Mouse (Mus musculus) heart, adult 8-10 months (tissue): ENCODE measurements around the gene Fsd1l. TPM values are rescaled to one million over a fixed set of nuclear protein-coding genes. Genes with fewer than 3 reads are reported as not detected.

Source experiments
- DNase-seq: peaks from one replicate; pipeline ENCODE4 v3.0.0; 2022; ENCODE audit warnings: low spot score
- total RNA-seq, 4 experiments: library from RNA; stranded (reverse); gene quantifications; 2 replicates each; pipeline ENCODE4 v1.2.4; 2022

The Fsd1l gene
- total RNA-seq: 10 to 100 TPM; 45.2 to 59.2 (median 53.8) TPM

DNA sequence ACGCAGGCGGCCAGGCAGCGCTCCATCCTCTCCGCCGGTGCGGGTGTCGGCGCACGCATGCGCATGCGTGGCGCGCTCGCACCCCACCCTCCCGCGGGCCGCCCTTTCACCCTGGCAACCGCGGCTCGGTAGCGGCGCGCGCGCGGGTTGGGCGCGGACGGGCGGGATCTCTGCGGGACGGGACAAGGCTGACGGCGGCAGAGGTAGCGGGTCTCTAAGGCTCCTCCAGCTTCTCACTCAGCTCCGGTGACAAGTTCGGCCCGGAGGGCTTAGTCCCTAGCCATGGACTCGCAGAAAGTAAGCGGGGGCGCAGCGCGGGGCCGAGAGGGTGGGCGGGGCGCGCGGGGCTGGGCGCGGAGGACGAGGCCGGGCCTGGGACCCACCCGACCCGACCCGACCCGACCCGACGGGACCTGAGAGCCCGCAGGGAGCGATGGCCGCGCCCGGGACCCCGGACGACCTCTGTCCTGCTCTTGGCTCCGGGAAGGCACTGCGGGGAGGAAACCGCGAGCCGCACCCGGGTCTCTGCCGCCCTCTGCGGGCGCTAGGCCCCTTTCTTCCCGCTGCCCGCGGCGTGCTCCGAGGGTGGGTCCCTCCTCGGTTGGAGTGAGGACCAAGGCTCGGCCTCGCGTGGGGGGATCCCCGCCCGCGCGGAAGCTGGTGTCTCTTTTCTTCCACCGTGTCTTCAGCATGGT is at the start of gene Fsd1l:
Gene Fsd1l, plus strand, starts transcription at position 156 of the 695 bp plus-strand sequence.
- peak; percentile 61 for DNase-seq

DNA sequence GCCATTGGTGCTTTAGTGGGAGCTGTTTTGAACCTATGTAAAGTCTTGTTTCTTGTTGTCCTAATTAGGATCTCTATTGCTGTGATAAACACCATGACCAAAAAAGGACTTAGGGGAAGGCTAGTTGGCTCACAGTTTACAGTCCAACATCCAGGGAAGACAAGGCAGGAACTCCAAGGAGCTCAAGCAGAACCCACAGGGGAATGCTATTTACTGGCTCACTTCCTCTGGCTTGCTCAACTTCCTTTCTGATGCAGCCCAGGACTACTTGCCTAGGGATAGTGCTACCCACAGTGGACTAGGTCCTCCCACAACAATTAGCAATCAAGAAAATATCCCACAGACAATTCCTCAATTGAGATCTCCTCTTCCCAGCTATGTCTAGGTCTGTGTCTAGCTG is 43.6 kb upstream of the Fsd1l start:
- DNase-seq: no peak

DNA sequence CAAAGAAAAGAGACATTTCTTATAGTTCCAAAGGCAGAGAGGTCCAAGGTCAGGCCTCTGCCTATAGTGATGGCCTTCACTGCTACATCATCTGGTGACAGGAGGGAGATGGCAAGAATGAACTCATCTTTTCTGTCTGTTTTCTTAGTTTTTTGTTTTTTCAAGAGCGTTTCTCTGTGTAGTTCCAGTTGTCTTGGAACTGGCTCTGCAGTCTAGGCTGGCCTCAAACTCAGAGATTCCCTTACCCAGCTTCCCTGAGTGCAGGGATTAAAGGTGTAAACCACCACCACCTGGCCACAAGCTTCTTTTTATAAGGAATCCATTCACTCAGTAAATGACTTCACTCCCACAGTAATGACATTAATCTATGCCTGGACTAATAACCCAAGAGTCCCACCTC is 42.3 kb upstream of the Fsd1l start:
- DNase-seq: no peak

DNA sequence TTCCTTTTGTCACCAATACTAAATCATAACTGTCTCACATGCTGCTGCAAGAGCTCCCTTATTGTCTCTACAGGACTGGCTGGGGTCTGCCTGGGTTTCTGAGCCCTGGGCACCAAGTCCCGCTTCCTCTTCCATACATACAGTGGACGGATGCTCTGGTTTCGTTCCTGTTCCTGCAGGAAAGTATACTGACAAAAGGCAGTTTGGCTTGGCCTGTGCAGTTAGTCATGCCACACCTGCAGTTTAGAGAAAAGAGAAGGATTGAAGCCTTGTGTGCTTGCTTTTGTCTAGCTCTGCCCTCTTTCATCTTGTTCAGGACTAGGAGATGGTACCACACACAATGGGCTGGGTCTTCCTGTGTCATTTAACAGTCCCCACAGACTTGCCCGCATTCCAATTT is 41.8 kb upstream of the Fsd1l start:
- no peak for DNase-seq

DNA sequence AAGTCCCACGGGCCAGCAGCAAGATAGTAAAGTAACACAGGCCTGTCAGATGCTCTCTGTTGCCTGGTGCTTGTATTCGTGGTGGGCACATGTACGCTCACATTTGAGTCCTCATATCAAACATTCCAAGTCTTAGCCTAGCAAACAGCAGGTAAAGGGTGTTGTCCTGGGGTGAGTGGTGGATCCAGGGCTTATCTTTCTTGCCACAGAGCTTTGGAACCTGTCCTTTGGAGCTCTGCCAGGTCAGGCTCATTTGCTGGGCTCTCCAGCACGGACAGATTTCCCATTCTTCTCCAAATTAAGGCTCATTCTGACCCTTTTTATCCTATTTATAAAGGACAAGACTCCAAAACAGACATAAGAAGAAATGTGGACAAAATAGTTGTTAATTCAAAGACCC is 41.1 kb upstream of the Fsd1l start:
- DNase-seq: no peak

DNA sequence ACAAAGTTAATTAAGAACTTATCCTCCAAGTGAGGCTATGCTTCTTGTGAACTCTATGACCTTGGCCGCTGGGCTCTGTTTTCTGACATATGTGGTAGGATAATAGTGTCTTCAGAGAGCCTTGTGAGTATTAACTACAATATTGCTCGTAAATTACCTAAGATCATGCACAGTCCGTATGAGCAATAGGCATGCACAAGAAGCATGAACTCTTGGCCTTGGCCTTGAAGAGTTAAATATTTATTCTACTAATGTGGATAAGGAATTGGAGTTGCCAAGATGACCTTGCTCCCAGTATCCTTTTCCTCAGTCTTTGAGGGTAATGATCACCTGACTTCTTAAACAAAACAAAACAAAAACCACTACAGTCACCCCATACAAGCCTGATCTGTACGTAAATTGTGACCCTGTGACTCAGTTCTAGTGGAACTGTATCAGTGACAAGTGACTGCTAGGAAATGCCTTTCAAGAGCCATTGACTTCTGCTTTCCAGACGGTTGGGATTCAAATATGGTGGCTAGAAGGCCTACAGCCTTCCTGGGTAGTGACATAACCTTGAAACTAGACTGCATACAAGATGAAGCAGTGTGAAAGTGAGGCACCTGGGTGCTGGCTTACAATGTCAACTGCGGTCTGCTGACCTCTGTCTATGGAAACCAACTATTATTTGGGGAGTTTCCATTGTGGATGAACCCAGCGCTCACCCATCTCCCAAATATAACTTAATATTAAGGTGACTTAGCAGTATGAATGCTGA is 40.4 kb upstream of the Fsd1l start:
- DNase-seq: no peak

DNA sequence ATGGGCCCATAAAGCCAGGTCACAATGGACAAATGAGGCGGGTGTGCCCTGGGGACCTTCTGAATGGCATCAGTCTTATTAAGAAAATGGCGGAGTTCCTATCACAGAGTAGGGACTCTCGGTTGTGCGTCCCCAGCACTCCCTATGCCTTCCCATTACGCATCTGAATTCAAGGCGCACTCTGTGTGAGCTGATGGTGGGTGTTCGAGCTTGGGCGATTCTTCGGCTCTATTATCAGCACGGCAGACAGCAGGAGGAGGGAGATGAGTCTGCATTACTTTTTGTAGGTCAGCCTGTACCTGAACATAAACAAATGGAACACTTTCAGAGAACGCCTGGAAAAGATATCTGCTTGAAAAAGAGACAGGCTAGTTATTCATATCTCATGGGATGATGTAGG is 39.7 kb upstream of the Fsd1l start:
- no peak for DNase-seq

DNA sequence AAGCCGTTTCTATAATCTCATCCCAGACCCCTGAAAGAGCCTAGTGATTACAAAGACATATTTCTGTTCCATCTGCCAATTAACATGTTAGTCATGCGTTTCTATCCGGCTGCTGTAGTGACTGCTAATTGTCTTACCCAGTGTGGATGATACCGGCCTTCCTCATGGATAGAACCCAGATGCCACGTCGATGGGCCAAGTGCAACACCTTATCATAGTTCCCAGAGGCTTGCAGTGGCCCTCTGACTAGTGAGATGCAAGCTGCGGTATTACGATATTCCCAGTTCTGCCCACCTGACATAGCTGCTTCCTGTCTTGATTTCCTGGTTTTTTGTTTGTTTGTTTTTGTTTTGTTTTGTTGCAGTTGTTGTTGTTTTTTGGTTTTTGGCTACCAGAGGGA is 39.3 kb upstream of the Fsd1l start:
- peak; percentile 49 for DNase-seq

DNA sequence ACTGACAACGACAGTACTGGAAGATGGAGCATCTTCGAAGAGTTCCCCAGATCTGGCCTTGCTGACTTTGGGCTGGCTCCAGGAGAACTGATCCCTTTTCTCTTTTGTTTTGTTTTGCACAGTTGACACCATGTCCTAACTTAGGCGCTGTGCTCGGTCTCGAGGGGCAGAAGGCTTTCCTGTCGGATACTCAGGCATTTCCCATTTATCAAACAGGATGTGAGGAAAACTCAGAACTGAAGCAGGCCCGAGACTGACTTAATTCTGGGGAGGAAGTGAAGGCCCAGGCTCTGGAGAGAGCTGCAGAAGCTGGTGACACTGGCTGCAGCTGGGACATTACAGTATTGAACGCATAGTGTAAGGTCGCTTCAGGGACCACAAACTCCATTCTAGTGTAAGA is 38.9 kb upstream of the Fsd1l start:
- peak; percentile 88 for DNase-seq

DNA sequence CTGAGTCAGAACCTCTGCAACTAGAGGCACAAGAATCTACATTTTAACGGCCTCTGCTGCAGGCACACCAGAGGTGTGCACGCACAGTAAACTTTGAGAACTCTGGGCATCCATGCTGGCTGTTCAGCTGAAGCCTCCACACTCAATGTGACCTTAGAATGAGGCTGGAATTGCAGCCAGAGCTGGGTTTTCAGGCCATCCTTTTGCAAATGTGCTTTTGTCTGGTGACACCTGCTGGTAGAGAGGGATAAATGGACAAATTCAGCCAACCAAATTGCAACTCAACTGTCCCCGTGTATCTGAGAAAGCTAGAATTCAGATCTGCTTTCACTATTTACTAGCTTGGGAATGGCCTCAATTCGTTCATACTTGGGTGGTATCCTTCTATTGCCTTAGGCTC is 37.1 kb upstream of the Fsd1l start:
- DNase-seq: peak; percentile 79

DNA sequence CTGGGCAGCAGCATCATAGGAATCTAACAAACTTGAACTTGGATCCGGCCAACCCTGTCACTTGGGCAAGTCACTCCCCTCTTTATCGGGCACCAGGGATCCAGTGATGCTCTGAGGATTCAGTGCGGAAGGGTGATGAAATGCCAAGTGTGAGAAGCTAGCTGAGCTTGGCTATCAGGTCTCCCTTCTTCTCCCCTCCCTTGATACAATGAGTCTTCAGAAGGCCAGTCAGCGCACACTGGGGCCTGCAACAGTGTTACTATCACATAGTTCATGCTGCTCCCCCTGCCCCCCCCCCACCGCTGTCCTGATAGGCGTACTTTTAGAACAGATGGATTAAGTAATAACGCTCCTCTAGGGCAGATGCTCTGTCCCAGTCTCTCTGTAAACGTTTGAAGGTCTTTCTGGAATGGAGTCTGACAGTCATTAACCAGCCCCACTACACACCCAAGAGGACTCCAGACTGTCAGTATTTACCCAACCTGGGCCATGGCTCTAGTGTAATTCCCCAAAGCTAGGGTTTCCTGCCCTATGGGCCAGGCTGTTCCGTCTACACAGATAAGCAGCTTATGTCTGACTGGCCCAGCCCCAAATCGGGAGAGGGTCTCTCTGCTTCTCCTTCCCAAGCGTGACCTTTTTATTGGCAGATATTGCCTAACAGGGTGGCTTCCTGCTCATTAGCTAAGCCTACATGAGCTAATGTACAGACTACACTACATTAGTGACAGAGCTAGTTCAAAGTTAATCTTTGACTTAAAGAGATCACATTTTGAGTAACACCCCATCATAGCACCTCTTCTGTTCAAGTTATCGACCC is 35.8 kb upstream of the Fsd1l start:
- no peak for DNase-seq

DNA sequence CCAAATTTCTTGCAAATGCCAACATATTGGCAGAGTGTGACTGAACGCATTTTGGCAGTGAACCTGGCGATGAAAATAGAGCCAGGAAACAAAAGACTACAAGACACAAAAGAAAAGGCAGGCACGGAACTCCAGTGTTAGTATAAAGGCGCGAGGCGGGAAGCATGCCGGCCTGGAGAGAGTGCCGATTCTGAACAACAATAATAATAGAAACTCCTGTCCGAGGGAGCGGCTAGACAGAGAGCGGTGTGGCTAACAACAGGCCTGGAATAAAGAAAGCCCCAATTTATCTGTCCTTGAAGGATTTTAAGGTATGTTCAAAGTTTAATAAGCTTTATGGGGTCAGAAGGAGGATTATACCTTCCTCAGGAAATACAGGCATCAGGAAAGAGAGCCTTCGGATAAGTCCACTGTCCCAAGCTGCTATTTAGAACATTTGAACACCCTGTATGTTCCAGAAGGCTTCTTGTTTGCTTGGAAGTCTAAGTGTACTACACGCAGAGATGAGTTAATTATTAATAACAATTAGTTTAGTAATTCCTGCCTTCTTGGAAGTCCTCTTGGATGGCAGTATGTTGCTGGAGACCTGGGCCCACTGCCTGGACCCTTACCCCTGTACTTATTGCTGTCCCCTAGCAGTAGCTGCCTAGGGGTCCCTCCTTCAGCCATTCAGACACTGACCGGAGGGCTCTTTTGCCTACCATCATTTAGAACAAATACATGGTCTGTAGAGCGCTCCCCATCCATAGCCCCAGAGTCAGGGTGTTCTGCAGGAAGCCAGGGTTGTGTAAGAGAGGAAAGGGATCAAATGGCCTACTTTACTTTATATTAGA is 35.0 kb upstream of the Fsd1l start:
- no peak for DNase-seq

DNA sequence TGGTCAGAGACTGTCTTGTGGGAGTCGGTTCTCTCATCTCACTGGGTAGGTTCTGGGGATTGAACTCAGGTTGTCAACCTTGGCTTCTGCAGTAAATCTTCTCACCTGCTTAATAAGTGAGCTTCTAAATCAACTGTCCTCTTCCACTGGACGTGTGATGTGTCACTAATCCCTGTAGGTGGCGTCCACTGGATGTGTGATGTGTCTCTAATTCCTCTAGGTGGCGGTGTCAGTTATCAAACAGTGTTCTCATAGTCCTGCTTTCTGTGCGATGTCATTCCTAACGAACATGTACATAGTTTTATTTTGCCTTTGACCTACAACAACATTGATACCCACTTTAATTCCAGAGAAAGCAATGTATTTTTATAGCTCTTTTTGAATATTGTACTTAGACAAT is 30.8 kb upstream of the Fsd1l start:
- DNase-seq: no peak

DNA sequence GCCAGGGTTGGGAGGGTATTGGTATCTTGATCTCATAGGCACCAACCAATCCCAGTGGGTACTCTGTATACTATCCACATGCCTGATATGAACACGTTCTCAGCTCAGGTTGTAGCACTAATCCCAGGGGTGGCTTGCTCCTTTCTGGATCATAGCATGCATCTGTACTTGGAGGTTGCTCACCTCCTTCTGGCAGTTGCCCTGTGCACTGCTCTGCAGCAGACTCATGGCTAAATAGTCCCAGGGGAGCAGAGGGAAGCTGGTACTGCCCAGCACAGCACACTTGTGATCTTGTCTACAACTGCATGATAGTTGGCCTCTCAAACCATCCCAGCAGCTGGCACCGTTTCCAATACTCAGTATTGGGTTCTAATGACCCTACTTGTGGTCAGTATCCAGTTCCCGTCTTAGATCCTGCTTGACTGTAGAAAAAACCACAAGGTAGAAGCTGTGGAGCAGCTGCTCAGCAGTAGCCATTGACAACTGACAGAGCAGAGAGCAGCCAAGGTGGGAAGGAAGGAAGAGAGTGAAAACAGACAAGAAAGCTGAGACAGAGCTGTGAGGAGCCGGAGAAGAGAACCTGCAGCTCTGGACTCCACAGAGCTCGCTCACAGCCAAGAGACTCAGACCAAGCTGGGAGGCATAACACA is 16.6 kb upstream of the Fsd1l start:
- DNase-seq: no peak

DNA sequence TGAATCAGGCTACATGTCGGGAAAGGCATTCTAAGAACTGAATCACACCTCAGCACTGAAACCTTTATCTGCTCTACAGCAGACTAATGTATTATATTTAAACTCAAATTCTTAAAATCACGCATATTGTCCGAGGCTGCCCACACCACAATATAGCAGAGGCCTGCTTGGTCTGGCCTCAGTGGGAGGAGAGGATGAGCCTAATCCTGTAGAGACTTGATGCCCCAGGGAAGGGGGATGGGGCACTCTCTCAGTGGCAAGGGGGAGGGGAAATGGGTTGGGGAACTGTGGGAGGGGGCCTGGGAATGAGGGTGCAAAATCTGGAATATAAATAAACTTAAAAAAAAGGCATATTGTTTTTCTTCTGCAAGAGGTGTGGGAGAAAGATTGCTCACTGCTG is 13.3 kb upstream of the Fsd1l start:
- DNase-seq: no peak

DNA sequence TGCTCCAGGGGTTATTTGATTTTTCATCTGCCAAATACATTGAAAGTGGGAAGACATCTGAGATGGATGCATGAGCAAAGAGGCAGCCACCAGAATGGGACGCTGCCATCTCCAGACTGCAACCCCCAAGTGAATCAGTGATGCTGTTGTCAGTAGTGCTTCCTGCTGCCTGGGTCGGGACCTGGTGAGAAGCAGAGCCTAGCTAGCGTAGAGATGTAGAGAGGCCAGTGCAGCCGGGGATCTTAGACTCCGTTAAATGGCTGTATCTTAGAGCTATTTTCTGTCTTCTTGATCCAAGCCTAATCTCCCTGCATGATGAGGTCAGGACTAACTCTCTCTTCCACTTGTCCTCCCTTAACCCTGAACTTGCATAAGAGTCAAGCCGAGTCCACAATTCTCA is 11.2 kb upstream of the Fsd1l start:
- DNase-seq: no peak

DNA sequence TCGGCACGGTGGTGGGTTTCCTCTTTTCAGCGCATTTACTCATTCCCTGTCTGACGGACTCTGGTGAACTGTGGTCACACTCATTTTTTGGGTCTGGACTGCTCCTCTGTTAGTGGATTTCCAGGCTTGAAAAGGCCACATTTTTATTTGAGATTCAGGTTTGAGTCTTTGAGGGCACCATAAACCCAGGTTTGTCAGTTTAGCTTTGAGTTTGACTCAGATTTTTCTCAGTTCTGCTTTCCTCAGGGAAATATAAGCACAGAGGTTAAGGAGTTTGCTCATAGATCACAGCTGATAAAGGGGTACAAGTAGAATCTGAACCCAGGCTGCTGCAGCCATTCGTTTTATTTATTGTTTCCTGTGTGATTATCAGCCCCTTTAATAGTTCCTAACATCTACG is 10.2 kb upstream of the Fsd1l start:
- no peak for DNase-seq

DNA sequence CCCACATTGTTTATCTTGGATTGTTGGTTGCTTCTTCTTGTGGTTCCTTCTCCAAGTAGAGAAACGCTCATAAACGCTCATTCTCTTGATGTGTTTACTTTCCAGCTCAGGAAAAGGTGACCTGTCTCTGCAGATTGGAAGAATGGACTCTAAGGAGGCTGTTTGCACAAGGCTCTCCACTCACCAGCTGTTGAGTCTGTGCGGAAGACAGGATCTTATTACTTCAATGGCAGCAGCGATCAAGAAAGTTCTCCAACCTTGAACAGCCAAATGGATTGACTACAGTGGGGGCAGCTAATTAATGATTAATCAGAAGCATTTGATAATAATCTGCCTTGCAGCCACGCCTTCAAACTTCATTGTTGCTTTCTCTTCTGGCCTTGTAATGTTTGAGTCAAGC is 9.8 kb upstream of the Fsd1l start:
- no peak for DNase-seq

DNA sequence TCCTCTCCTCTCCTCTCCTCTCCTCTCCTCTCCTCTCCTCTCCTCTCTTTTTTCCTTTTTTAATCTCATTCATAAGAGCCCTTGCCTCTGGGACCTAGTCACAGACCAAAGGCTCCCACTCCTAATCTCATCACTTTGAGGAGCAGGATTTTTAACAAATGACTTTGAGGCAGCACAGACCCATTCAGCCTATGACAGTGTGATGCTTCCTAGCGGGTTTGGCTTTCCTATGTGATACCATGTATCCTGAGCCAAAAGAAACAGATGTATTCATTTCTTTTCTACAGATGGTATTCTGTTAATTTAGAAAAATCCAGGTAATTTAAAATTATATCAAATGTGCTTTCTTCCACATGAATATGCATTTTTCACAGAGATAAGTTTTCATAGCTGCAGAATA is 7.6 kb upstream of the Fsd1l start:
- no peak for DNase-seq

DNA sequence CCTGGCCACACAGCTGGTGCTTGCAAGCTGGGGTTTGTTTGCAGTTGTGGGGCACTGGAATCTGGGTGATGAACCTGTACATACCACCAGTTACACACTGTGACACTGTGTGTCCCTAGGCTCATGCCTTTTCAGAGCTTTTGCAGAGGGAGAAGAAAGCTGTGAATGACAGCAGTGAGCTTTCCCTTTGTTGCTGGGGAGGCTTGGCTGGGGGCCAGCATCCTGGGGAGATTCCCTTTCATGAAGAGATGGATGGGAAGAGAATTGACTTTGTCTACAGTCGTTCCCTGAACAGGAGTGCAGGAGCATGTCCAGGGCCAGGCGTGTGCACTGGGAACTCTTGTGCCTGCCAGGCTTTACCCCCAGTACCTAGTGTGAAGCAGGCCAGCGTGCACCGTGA is 6.5 kb upstream of the Fsd1l start:
- DNase-seq: no peak

DNA sequence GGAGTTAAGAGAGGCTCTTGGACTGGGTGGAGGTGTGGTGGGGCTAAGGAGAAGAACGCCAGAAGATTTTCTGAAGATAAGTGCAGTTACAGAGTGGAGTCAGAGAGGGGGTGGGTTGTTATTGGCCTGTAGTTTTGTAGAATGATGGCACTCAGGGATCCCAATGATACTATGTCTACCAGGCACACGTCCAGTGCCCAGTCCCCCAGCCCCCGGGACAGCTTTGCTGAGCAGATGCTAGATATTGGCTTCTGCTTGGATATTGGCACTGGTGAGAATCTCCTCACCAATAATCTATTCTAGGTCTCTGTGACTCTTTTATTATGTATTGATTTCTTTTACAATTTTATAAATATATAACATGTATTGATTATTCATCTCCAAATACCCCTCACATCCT is 6.0 kb upstream of the Fsd1l start:
- no peak for DNase-seq
